Mouse (Mus musculus) thymus, adult 2 months (tissue): ENCODE data around the gene Tcf7l2. TPM values are rescaled to one million over a fixed set of nuclear protein-coding genes. Genes with fewer than 3 reads are reported as not detected.

Experiments
- DNase-seq: peaks from one replicate; pipeline ENCODE4 v3.0.0; 2021
- H3K27ac ChIP-seq: fragments of 200-500 bp; 2 replicates; pipeline ENCODE4 v1.5.1; 2012; ENCODE audit warnings: low read length, control low read depth; ENCODE audit not compliant: control insufficient read depth, insufficient read depth
- H3K27me3 ChIP-seq: fragments of 200-500 bp; 2 replicates; pipeline ENCODE4 v1.6.1; 2012; ENCODE audit warnings: mild to moderate bottlenecking, low read length, moderate library complexity, mixed read lengths; ENCODE audit not compliant: control insufficient read depth, insufficient read depth
- H3K36me3 ChIP-seq: fragments of 200-500 bp; 2 replicates; pipeline ENCODE4 v1.6.1; 2012; ENCODE audit warnings: mild to moderate bottlenecking, low read length, moderate library complexity; ENCODE audit not compliant: control insufficient read depth, insufficient read depth
- H3K4me1 ChIP-seq: fragments of 200-500 bp; replicated peaks from 2 replicates; pipeline ENCODE4 v1.6.1; 2012; ENCODE audit warnings: low read length; ENCODE audit not compliant: control insufficient read depth, insufficient read depth
- H3K4me3 ChIP-seq: fragments of 200-500 bp; 2 replicates; pipeline ENCODE4 v1.5.1; 2012; ENCODE audit warnings: mild to moderate bottlenecking, low read length, control low read depth, moderate library complexity; ENCODE audit not compliant: control insufficient read depth, insufficient read depth
- CTCF ChIP-seq: fragments of 200-500 bp; IDR thresholded peaks from 2 replicates; pipeline ENCODE4 v1.5.1; 2012; ENCODE audit warnings: mild to moderate bottlenecking, control low read depth, low read length, moderate library complexity, borderline replicate concordance; ENCODE audit not compliant: control insufficient read depth, poor library complexity, insufficient read depth; ENCODE audit errors: extremely low read depth
- POLR2A ChIP-seq: fragments of 200-500 bp; IDR thresholded peaks from 2 replicates; pipeline ENCODE4 v1.6.1; 2012; ENCODE audit warnings: mild to moderate bottlenecking, low read length, control low read depth, moderate library complexity; ENCODE audit not compliant: control insufficient read depth, poor library complexity, insufficient read depth; ENCODE audit errors: extremely low read depth
- WGBS: fragments of 180-500 bp; shearing (Covaris S2); methylation state at CpG from one replicate; pipeline ENCODE4 v1.1.7; 2018; 5-methylcytosine and 5-hydroxymethylcytosine counted together
- polyA plus RNA-seq: library from polyadenylated mRNA; depleted of rRNA; stranded (reverse); fragments of >200 nt; gene quantifications from 2 replicates; pipeline ENCODE4 v1.2.3, GENCODE M21; 2012

The Tcf7l2 gene
- polyA plus RNA-seq, 1 experiment, result 7.6 TPM

DNA sequence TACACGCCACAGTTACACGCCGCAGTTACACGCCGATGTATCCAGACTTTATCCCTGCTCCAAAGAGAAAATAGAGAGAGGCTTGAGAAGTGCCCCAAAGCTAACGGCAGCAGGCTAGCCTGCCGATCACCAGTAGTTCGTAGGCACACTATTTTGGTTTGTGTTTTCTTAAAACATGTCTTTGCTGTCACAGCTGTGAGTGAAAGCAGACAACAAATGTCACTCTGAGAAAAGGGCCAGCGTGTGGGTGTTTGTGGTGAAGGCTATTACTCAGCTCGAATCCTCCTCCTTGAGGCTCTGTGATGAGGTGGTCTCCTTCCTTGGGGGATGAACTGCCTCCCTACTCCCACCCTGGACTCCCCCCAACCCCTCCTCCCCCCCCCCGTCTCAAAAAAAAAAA, 26.6 kb downstream of the Tcf7l2 start:
- TF ChIP-seq CTCF (no peak), POLR2A (no peak)
- Histone ChIP-seq H3K4me1 (peaks cover 11% of the 10 kb centered on the region), H3K36me3 (no peaks in the 10 kb centered on the region), H3K4me3 (no peak overlapping the region), H3K27me3 (no peaks in the 10 kb centered on the region), H3K27ac (no peak overlapping the region)
- WGBS, result 72% methylated on average over 11 of the region's 11 CpGs
- no peak for DNase-seq

DNA sequence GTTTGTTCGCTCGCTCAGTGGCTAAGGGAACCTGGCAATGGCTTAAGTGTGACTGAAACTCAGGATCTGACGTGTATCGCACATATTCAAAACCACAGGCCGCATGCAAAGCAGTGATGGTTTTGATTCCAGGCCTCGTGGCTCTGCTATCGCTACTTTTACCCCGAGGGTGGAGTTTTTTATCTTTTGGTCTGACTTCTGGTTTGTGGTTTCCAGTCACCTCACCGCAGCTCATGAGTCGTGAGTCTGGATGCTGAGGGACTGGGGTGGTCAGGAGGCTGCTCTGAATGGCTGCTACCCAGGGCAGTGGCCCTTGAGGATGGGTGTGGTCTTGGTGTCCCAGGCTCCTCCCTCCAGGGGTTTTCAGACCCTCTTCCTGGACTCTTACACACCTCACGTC, 27.3 kb downstream of the Tcf7l2 start:
- DNase-seq, result no peak
- WGBS, result 5% methylated on average over 11 of the region's 11 CpGs
- H3K4me1 ChIP-seq, result peaks cover 7% of the 10 kb centered on the region
- H3K27me3 ChIP-seq, result no peaks in the 10 kb centered on the region
- no peaks in the 10 kb centered on the region for H3K36me3 ChIP-seq
- H3K4me3 ChIP-seq, result no peak overlapping the region
- TF ChIP-seq CTCF, result no peak
- TF ChIP-seq POLR2A, result no peak
- no peak overlapping the region for H3K27ac ChIP-seq

DNA sequence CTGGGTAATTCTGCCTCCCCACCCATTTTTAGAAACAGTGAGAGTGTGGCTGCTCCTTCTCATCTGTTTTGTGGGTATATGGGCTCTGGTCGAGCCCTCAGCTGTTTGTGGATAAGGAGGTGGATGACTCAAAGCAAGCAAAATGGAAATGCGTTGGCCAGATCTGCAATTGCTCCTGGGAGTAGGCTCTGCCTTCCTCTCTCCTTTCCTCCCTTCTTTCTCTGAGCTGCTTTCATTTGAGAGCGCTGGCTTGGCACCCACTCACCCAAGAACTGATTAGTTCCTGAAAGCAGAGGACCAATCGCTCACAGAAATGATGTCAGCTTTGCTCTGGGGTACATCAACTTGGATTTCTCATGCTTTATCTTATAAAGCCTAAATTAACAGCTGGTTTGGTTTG, 32.7 kb downstream of the Tcf7l2 start:
- 56% methylated on average over 4 of the region's 4 CpGs for WGBS
- Histone ChIP-seq H3K27me3 (no peaks in the 10 kb centered on the region; the same call in 1 of the 2 replicates), H3K4me1 (no peaks in the 10 kb centered on the region), H3K4me3 (no peak overlapping the region), H3K27ac (no peak overlapping the region), H3K36me3 (no peaks in the 10 kb centered on the region)
- TF ChIP-seq POLR2A, result no peak
- no peak for DNase-seq

DNA sequence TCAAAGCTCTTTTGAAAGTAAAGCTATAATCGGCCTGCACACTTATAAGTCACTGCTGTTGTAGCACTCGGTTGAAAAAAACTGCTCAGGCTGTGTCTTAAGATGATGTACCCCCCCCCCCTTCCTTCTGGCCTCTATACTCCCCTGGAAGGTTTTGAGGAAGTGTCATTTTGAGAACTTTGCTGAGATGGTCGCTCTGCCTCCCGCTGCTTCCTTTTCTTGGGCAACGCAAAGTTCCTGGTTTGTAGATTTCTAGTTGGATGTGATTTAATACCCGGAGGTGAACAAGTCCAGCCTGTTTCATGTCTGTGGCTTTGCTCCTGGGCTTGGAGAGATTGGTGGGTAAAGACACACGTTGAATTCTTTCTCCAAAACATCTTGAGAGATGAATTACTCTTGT, 33.2 kb downstream of the Tcf7l2 start:
- Histone ChIP-seq H3K4me1 (no peaks in the 10 kb centered on the region), H3K4me3 (no peak overlapping the region), H3K27me3 (no peaks in the 10 kb centered on the region; the same call in 1 of the 2 replicates), H3K36me3 (no peaks in the 10 kb centered on the region), H3K27ac (no peak overlapping the region)
- 17% methylated on average over 7 of the region's 7 CpGs for WGBS
- TF ChIP-seq CTCF (no peak), POLR2A (no peak)
- DNase-seq, result no peak

DNA sequence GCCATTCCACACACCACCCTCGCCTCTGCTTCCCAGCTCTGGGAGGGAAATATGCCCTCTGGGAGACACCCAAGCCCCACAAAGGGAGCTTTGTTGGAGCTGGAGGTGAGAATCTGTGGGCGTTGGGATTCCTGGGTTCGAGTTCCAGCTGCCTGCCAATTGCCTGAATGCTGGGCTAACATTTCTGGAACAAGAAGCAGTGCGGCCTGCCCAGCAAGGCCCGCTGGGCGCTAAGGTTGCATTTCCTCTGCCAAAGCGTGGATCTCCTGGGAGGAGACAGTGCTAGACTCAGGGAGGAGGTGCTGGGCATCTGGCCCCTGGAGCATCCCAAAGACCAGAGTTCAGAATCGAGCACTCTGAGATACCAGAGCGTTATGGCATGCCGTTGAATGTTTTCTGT, 38.3 kb downstream of the Tcf7l2 start:
- H3K27me3 ChIP-seq, result no peaks in the 10 kb centered on the region; the same call in 1 of the 2 replicates
- H3K36me3 ChIP-seq, result no peaks in the 10 kb centered on the region
- no peak for DNase-seq
- H3K4me1 ChIP-seq, result no peaks in the 10 kb centered on the region
- no peak overlapping the region for H3K4me3 ChIP-seq
- WGBS, result 93% methylated on average over 10 of the region's 10 CpGs
- TF ChIP-seq CTCF, result no peak
- TF ChIP-seq POLR2A, result no peak
- no peak overlapping the region for H3K27ac ChIP-seq

DNA sequence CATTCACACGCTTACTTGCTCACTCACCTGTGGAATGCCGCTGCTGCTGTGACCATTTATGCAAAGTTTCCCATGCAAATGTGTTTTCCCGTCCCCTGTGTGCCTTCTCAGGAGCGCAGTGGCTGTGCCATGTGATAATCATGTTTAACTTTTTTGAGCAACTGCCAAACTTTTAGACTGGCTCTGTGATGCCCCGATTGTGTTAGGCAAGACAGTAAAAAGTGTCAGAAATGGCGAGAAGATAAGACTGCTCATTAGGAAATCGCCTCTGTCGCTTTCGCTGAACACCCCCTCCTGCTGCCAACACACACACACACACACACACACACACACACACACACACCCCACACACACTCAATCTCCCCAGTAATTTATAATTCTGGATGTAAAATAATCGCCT, 39.5 kb downstream of the Tcf7l2 start:
- Histone ChIP-seq H3K4me3 (no peak overlapping the region), H3K27me3 (no peaks in the 10 kb centered on the region; the same call in 1 of the 2 replicates), H3K4me1 (no peaks in the 10 kb centered on the region), H3K27ac (no peak overlapping the region), H3K36me3 (no peaks in the 10 kb centered on the region)
- no peak for DNase-seq
- 94% methylated on average over 10 of the region's 10 CpGs for WGBS
- TF ChIP-seq CTCF (no peak), POLR2A (no peak)

DNA sequence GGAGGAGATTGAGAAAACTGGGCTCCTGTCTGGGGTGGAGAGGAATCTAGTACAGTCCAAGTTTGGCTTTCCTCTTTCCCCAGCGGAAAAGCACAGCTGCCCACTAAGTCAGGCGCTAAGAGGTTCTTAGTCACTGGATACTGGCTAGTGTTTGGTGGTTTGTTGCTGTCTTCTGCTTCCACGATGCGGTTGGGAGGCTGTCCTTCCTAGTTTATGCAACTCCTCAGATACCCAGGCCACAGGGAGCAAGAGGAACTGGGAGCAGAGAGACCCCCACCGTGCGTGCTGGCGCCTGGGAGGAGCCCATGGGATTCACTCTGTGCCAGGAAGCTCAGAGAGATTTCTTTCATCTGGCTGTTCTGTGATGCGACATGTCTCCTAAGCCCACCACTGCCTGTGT, 40.1 kb downstream of the Tcf7l2 start:
- 92% methylated on average over 8 of the region's 8 CpGs for WGBS
- TF ChIP-seq CTCF (no peak), POLR2A (no peak)
- no peak for DNase-seq
- H3K4me1 ChIP-seq, result no peaks in the 10 kb centered on the region
- H3K36me3 ChIP-seq, result no peaks in the 10 kb centered on the region
- H3K27me3 ChIP-seq, result no peaks in the 10 kb centered on the region
- H3K27ac ChIP-seq, result no peak overlapping the region
- H3K4me3 ChIP-seq, result no peak overlapping the region
